Mouse (Mus musculus) skeletal muscle tissue, postnatal 0 days (tissue): ENCODE results near the gene Gm15114. TPM values are rescaled to one million over a fixed set of nuclear protein-coding genes. Genes with fewer than 3 reads are reported as not detected.

ENCODE experiments used
- polyA plus RNA-seq: library from polyadenylated mRNA; unstranded; fragments of >200 nt; fragmentation: Nextera tagmentation; extraction: Ambion mirVana; gene quantifications from 2 replicates; pipeline ENCODE4 v1.2.1, GENCODE M21; 2015

The Gm15114 gene
- polyA plus RNA-seq, result not detected in 2 replicates

DNA sequence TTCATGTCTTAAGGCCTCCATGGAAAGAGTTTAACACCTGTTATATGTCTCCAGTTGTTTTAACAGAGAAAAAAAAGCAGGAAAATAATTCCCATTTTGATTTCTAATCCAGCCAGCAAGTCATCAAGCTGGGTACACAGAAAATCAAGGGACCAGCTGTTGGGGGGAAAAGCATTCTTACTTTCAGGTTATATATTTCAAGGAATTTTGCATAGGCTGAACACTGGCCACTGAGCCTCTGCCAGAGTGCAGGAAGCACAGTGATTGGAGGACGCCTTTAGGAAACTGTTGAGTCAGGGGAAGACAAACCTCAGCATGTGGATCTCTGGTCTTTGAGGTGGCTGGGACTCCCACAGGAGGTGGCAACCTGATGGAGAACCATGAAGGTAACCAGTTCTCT lies at the start of gene Gm15114:
Gm15114 (plus strand) TSS at position 301 of the 400 bp plus-strand sequence.

Other genes starting within 250 kb of the Gm15114 start
- gene Gm8334, start 126.2 kb downstream of the Gm15114 start, polyA plus RNA-seq, result not detected in 2 replicates
- gene Gm15127, start 174.6 kb downstream of the Gm15114 start, polyA plus RNA-seq, result not detected in 2 replicates